Mouse (Mus musculus): ENCODE measurements around the gene 2410015M20Rik.

Gene 2410015M20Rik

DNA sequence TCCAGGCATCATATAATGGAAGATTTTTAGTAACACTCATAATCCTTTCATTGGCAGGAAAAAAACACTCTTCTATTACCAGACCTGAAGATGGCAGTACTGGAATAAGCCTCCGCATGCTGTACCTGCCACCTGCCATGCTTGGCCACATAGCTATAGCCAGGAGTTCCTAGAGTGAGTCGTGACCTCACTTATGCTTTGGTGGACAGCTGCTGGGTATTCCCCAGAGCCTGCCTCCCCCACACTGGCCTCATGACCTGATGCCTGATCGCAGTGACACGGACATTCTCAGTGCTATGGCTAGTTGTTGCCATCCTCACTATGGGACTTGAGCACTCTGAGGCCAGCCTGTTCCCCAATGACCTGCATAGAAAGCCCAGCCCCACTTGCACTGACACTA, 39.3 kb downstream of the 2410015M20Rik start:
- DNase-seq: no peak

DNA sequence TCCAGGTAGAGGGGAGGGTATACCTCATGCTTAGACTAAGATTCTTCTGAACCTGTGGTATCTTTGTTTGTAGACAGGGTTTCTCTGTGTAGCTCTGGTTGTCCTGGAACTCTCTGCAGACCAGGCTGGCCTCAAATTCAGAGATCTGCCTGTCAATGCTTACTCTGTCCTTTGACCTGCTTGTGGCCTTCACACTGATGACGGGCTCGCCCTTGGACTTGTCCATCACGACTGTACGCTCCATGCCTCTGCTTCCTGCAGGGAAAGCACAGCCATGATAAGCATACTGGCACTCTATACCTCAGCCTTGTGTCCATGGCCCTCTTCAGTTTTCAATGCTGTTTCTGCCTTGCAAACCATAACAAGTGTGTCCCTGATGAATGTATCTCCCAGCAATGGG, 42.2 kb downstream of the 2410015M20Rik start:
- no peak for DNase-seq

DNA sequence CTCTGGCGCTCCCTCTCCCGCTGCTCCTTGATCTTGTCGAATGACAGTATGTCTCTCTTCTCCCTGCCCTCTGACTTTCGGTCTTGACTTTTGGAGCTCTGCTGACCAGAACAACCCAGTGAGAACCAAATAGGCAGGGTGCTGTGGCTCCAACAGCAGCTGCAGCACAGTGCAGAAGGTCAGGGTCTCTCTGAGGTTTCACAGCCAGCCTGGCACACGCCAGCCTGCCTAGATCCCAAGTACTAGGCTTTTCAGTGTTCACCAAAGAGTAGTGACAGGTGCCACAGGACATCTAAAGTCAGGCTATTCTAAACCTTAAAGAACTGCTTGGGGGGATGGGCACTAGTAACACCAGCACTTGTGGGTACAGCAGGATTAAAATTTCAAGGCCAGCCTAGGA, 42.7 kb downstream of the 2410015M20Rik start:
- DNase-seq: no peak

DNA sequence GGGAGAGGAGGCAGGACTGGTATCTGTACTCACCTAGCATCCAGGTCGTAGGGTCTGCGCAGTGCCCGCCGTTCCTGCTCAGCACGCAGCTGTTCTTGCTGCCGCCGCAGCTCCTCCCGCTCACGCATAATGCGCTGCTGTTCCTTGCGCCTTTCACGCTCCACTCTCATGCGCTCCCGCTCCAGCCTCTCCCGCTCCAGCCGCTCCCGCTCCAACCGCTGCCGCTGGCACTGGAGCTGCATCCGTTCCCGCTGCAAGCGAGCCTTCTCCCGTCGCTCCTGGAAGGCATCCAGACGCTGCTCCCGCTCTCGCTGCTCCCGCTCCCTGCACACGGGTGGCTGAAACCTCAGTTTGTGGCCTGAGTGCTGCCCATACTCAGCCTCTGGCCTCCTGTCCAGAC, 43.3 kb downstream of the 2410015M20Rik start:
- DNase-seq: no peak

DNA sequence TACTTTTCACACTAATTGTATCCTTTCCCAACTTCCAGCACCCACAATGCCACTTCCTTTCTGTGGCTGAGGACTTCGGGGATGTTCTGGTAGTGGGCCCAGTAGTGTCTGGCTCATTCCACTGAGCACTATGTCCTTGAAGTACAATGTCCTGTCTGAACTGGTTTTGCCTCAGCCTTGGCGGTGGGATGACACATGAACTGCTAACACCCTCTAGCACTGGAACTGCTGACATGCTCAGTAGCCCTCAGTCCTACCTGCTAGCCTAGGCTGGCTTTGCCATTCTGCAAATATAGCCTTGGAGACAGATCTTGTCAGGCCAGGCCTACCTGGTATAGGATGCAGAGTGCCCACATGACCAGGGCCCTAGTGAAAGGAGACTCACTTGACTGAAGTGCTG, 47.7 kb downstream of the 2410015M20Rik start:
- no peak for DNase-seq

DNA sequence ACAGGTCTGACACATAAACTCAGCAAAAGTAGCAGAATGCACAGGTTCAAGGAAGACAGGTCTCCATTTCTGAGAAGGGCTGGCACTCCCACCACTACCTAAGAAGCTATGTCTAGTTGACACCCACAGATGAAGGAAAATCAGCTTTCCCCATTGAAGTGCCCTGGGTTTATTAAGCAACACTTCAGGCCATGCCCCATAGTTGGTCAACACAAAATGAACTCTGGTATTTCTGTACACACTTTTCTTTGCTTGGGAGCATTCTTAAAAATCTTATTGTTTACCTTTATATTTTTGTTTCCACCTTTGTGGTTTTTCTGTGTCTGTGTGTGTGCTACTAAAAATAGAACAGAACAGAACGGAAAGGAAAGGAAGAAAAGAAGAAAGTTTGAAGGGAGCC, 49.4 kb downstream of the 2410015M20Rik start:
- DNase-seq: no peak

DNA sequence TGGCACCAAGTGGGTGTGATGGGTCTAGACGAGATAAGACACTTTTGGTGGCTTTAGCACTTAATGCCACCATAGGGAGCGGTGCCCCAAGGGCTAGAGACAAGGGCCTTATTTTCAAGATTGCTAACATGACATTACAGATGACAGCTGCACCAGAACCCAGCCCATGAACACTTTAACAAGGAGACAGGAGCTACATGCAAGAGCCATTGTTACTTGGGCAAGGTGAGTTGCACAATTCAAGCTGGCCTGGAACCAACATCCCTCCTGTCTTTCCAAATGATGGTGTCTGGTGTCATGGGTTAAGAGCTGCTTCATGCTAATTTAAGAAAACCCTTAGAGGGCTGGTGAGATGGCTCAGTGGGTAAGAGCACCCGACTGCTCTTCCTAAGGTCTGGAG, 50.2 kb downstream of the 2410015M20Rik start:
- DNase-seq: no peak

DNA sequence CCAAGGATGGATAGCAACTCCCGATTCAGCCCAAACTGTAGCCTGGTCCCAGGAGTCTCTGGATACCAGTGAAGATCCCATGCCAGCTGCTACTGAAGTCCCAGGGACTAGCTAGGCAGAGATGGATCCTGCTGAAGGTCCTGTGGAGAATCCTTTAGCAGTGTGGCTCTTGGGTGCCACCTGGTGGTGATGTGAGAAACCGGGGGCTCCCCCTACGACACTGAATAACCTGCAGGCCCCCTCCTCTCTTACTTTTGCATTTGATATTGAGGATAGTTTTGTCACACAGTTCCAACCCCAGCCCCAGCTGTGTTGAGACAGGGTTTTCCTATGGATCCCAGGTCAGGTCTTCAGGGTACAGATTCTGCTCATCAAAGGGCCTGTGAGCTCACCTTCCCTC, 51.1 kb downstream of the 2410015M20Rik start:
- DNase-seq: peak; percentile 85
